Comparison of ENCODE assay signal across 8 mouse cellular contexts in genomic region chr16:8412213-8412612, GRCm38 (mm10). TPM values are rescaled to one million over a fixed set of nuclear protein-coding genes. Genes with fewer than 3 reads are reported as not detected.
DNase-seq lines count a peak whose midpoint lies in the region; ATAC-seq and TF ChIP-seq lines count a peak whose summit lies in the region.

No protein-coding gene starts in this region.

- no peaks in the 10 kb centered on the region for H3K9me3 ChIP-seq in MEL (replicated peaks; ENCODE audit: insufficient read depth, low read length)
- H3K9me3 ChIP-seq in hindbrain, embryonic 12.5 days (replicated peaks), result no peaks in the 10 kb centered on the region
- H3K9me3 ChIP-seq in limb, embryonic 14.5 days (ENCODE audit: control insufficient read depth, low read length), result no peaks in the 10 kb centered on the region

- TF ChIP-seq RAD21 in MEL (IDR thresholded peaks at IDR 0.05; ENCODE audit: low read depth, low read length), result peak; percentile 98

- no peak overlapping the region for H3K9ac ChIP-seq in MEL (ENCODE audit: control insufficient read depth, low read depth, low read length, poor library complexity, severe bottlenecking)
- no peak overlapping the region for H3K9ac ChIP-seq in hindbrain, embryonic 12.5 days
- H3K9ac ChIP-seq in limb, embryonic 14.5 days (ENCODE audit: low read depth, low read length, severe bottlenecking), result no peak overlapping the region

- TF ChIP-seq POLR2A in MEL (IDR thresholded peaks at IDR 0.05; ENCODE audit: control insufficient read depth in 1 of 2, insufficient read depth in 1 of 2, low read depth in 1 of 2, low read length in 2 of 2, poor library complexity in 1 of 2), result no peak
- no peak for TF ChIP-seq POLR2A in limb, embryonic 14.5 days (IDR thresholded peaks at IDR 0.05; ENCODE audit: borderline replicate concordance, extremely low read depth, insufficient read depth, insufficient read length)

- TF ChIP-seq CTCF in MEL (IDR thresholded peaks at IDR 0.05 in 2 of 3, conservative IDR thresholded peaks at IDR 0.05 in 1 of 3; ENCODE audit: control insufficient read depth in 1 of 3, insufficient read depth in 1 of 3, low read depth in 2 of 3, low read length in 3 of 3, poor library complexity in 1 of 3, severe bottlenecking in 1 of 3), result peak; percentile 42 to 97 (median 92)

- no peaks in the 10 kb centered on the region; a peak in 1 of 4 replicates for H3K27me3 ChIP-seq in MEL (ENCODE audit: control insufficient read depth in 1 of 2, insufficient read depth in 2 of 2, low read length in 2 of 2)
- peaks cover 15% of the 10 kb centered on the region; the same call in 1 of the 2 replicates for H3K27me3 ChIP-seq in hindbrain, embryonic 12.5 days
- H3K27me3 ChIP-seq in limb, embryonic 14.5 days (ENCODE audit: control insufficient read depth, insufficient read depth, low read length), result no peaks in the 10 kb centered on the region

- no peaks in the 10 kb centered on the region for H3K79me2 ChIP-seq in MEL (ENCODE audit: control insufficient read depth, insufficient read depth, low read length, poor library complexity)

- no peaks in the 10 kb centered on the region for H3K36me3 ChIP-seq in MEL (ENCODE audit: control insufficient read depth in 1 of 2, insufficient read depth in 2 of 2, low read length in 2 of 2)
- H3K36me3 ChIP-seq in hindbrain, embryonic 12.5 days, result no peaks in the 10 kb centered on the region
- no peaks in the 10 kb centered on the region for H3K36me3 ChIP-seq in limb, embryonic 14.5 days (ENCODE audit: control insufficient read depth, insufficient read depth, low read length)

- no peak overlapping the region for H3K4me2 ChIP-seq in hindbrain, embryonic 12.5 days (replicated peaks)
- H3K4me2 ChIP-seq in limb, embryonic 14.5 days (replicated peaks; ENCODE audit: low read depth, low read length, severe bottlenecking), result no peak overlapping the region

- ATAC-seq in hindbrain, embryonic 12.5 days (ENCODE audit: low FRiP score), result peak; percentile 58
- peak; percentile 72; the same call in 1 of the 2 replicates for ATAC-seq in limb, embryonic 14.5 days (ENCODE audit: low FRiP score, low read depth)

- peaks cover 0 to 2% of the 10 kb centered on the region in 2 experiments; a peak in 1 of 4 replicates for H3K4me1 ChIP-seq in MEL (ENCODE audit: control insufficient read depth in 1 of 2, insufficient read depth in 2 of 2, low read length in 2 of 2)
- peaks cover 4% of the 10 kb centered on the region; the same call in 1 of the 2 replicates for H3K4me1 ChIP-seq in hindbrain, embryonic 12.5 days
- H3K4me1 ChIP-seq in limb, embryonic 14.5 days (ENCODE audit: control insufficient read depth, insufficient read depth, low read length), result no peaks in the 10 kb centered on the region

- H3K4me3 ChIP-seq in MEL (ENCODE audit: control insufficient read depth in 1 of 2, insufficient read depth in 1 of 2, low read depth in 2 of 2, low read length in 2 of 2), result no peak overlapping the region
- no peak overlapping the region for H3K4me3 ChIP-seq in hindbrain, embryonic 12.5 days
- no peak overlapping the region for H3K4me3 ChIP-seq in limb, embryonic 14.5 days (replicated peaks; ENCODE audit: low read length)

- 14% methylated on average over 7 of the region's 7 CpGs for WGBS in hindbrain, embryonic 12.5 days
- 15% methylated on average over 7 of the region's 7 CpGs for whole genome bisulfite sequencing in limb, embryonic 14.5 days

- H3K27ac ChIP-seq in MEL (ENCODE audit: control insufficient read depth, low read depth, low read length), result no peak overlapping the region
- H3K27ac ChIP-seq in hindbrain, embryonic 12.5 days, result no peak overlapping the region
- H3K27ac ChIP-seq in limb, embryonic 14.5 days (replicated peaks; ENCODE audit: low read depth, low read length), result no peak overlapping the region

- TF ChIP-seq EP300 in MEL (IDR thresholded peaks at IDR 0.05; ENCODE audit: low read depth in 1 of 2, low read length in 2 of 2), result no peak

- intact Hi-C loops in left cerebral cortex, postnatal 14 days (cut with DNase I), result loop anchor here (2.0 kb wide), 1 partner anchor 83 kb away; no protein-coding TSS in a partner anchor

- DNase-seq in left cerebral cortex, postnatal 14 days (ENCODE audit: low spot score in 2 of 2), result peak; percentile 56 to 81
- DNase-seq in left cerebral cortex, adult 18-20 months (ENCODE audit: low spot score in 2 of 2), result no peak
- DNase-seq in MEL (ENCODE audit: low read depth, low spot score), result peak; percentile 86
- DNase-seq in cerebellum, postnatal 25 days, result peak; percentile 22 to 42
- DNase-seq in limb, embryonic 14.5 days (ENCODE audit: low spot score), result peak; percentile 84
- peak; percentile 7 to 23 for DNase-seq in natural killer cell, adult 2 months (ENCODE audit: low spot score in 2 of 2)
- DNase-seq in spleen, adult 18-20 months, result no peak

TF ChIP-seq in MEL, 35 proteins besides CTCF, POLR2A, EP300 and RAD21:
- TF ChIP-seq SMC3 (IDR thresholded peaks at IDR 0.05; ENCODE audit: low read depth, low read length) (peak; percentile 89), ETS1 (IDR thresholded peaks at IDR 0.05; ENCODE audit: low read depth, low read length) (no peak), GABPA (IDR thresholded peaks at IDR 0.05; ENCODE audit: low read depth, low read length) (no peak), SIN3A (IDR thresholded peaks at IDR 0.05; ENCODE audit: low read length) (peak; percentile 57; the same call in 1 of the 2 replicates), CHD1 (IDR thresholded peaks at IDR 0.05; ENCODE audit: low read depth, low read length) (no peak), MAZ (IDR thresholded peaks at IDR 0.05; ENCODE audit: low read depth, low read length) (no peak), CHD2 (IDR thresholded peaks at IDR 0.05; ENCODE audit: low read length) (no peak), TBP (IDR thresholded peaks at IDR 0.05; ENCODE audit: low read depth, low read length) (0 out of 2 replicates have a peak, but pooled peaks have one; percentile 22), GATA1 (IDR thresholded peaks at IDR 0.05; ENCODE audit: low read depth, low read length) (0 out of 2 replicates have a peak, but pooled peaks have one; percentile 24), MYC (IDR thresholded peaks at IDR 0.05; ENCODE audit: low read depth, low read length) (peak; percentile 61; the same call in 1 of the 2 replicates), ZC3H11A (IDR thresholded peaks at IDR 0.05; ENCODE audit: low read depth, low read length) (peak; percentile 84), UBTF (IDR thresholded peaks at IDR 0.05; ENCODE audit: borderline replicate concordance, insufficient read depth, low read depth, low read length) (no peak), MXI1 (IDR thresholded peaks at IDR 0.05; ENCODE audit: low read depth, low read length) (no peak)

RNA-seq across cellular contexts. Expression of gene Tmem114, which starts 12.7 kb away (rescaled TPM):
- total RNA-seq in left cerebral cortex, postnatal 14 days (2021), result 1 to 10 TPM; 3.7 to 4.9 TPM
- 1 to 10 TPM; 1.2 to 1.6 TPM for total RNA-seq in left cerebral cortex, adult 18-20 months (2021)
- not detected in 2 replicates for total RNA-seq in MEL (2012; rRNA removed)
- polyA plus RNA-seq in MEL (2012; ENCODE audit: insufficient read depth in 1 of 2, insufficient read length in 2 of 2, low read depth in 1 of 2, low replicate concordance in 2 of 2, missing spikeins in 1 of 2), result not detected
- polyA plus RNA-seq in hindbrain, embryonic 12.5 days (2016; fragmentation: Nextera tagmentation; extraction: Ambion mirVana), result not detected in 2 replicates
- polyA plus RNA-seq in limb, embryonic 14.5 days (2012; rRNA removed), result 0.15 and 0.47 TPM in 2 replicates
- polyA plus RNA-seq in limb, embryonic 14.5 days (2014; fragmentation: Nextera tagmentation; extraction: Ambion mirVana), result not detected in 2 replicates

RNA-seq across cellular contexts. Expression of gene Mettl22, which starts 58.4 kb away (rescaled TPM):
- 10 to 100 TPM; 29.5 to 30.5 TPM for total RNA-seq in left cerebral cortex, postnatal 14 days (2021)
- total RNA-seq in left cerebral cortex, adult 18-20 months (2021), result 10 to 100 TPM; 21.7 to 24.0 TPM
- 11.7 and 12.0 TPM in 2 replicates for total RNA-seq in MEL (2012; rRNA removed)
- 10 to 100 TPM in 1 of 2 experiments, not detected in 1; 19.0 TPM for polyA plus RNA-seq in MEL (2012; ENCODE audit: insufficient read depth in 1 of 2, insufficient read length in 2 of 2, low read depth in 1 of 2, low replicate concordance in 2 of 2, missing spikeins in 1 of 2)
- 20.3 and 22.6 TPM in 2 replicates for polyA plus RNA-seq in hindbrain, embryonic 12.5 days (2016; fragmentation: Nextera tagmentation; extraction: Ambion mirVana)
- 42.4 and 42.6 TPM in 2 replicates for polyA plus RNA-seq in limb, embryonic 14.5 days (2012; rRNA removed)
- polyA plus RNA-seq in limb, embryonic 14.5 days (2014; fragmentation: Nextera tagmentation; extraction: Ambion mirVana), result 22.9 and 28.7 TPM in 2 replicates

Comparison
In these comparisons a context has a peak if more than half of its experiments do, and no peak if none do; other contexts are left out.
1. DNase-seq: peak in left cerebral cortex, postnatal 14 days (2 of 2), MEL (single experiment), cerebellum, postnatal 25 days (2 of 2), limb, embryonic 14.5 days (single experiment) and natural killer cell, adult 2 months (2 of 2); none in left cerebral cortex, adult 18-20 months (0 of 2) and spleen, adult 18-20 months (0 of 2).